Mouse (Mus musculus) embryonic facial prominence, embryonic 11.5 days (tissue): ENCODE measurements around the gene Tmem91. TPM values are rescaled to one million over a fixed set of nuclear protein-coding genes. Genes with fewer than 3 reads are reported as not detected.

Experiments
- ATAC-seq: fragments of 200-750 bp; cut with Nextera tagmentation; replicated peaks from 2 replicates; pipeline ENCODE4 v1.8.0; 2017; ENCODE audit warnings: low read depth; ENCODE audit not compliant: insufficient number of reproducible peaks, low FRiP score, low TSS enrichment
- DNase-seq: peaks from one replicate; pipeline ENCODE4 v3.0.0-alpha.2; 2015; ENCODE audit warnings: low spot score
- H3K27ac ChIP-seq: fragments of 300-500 bp; sonication (generic); replicated peaks from 2 replicates; pipeline ENCODE4 v1.5.1; 2014; ENCODE audit warnings: mild to moderate bottlenecking, low read depth, low read length, control low read depth
- H3K27me3 ChIP-seq: fragments of 300-500 bp; sonication (generic); 2 replicates; pipeline ENCODE4 v1.6.1; 2014; ENCODE audit warnings: mild to moderate bottlenecking, low read length, moderate library complexity, mixed read lengths; ENCODE audit not compliant: control insufficient read depth, insufficient read depth
- H3K36me3 ChIP-seq: fragments of 300-500 bp; sonication (generic); replicated peaks from 2 replicates; pipeline ENCODE4 v1.6.1; 2014; ENCODE audit warnings: low read depth, mild to moderate bottlenecking, low read length, moderate library complexity, mixed read lengths; ENCODE audit not compliant: control insufficient read depth, insufficient read depth
- H3K4me1 ChIP-seq: fragments of 300-500 bp; sonication (generic); 2 replicates; pipeline ENCODE4 v1.6.1; 2014; ENCODE audit warnings: low read length, mixed read lengths; ENCODE audit not compliant: control insufficient read depth, insufficient read depth
- H3K4me2 ChIP-seq: fragments of 300-500 bp; sonication (generic); 2 replicates; pipeline ENCODE4 v1.6.1; 2014; ENCODE audit warnings: low read depth, mild to moderate bottlenecking, control low read depth, low read length, moderate library complexity
- H3K4me3 ChIP-seq: fragments of 300-500 bp; sonication (generic); 2 replicates; pipeline ENCODE4 v1.5.1; 2014; ENCODE audit warnings: low read depth, low read length, control low read depth
- H3K9ac ChIP-seq: fragments of 300-500 bp; sonication (generic); replicated peaks from 2 replicates; pipeline ENCODE4 v1.6.1; 2014; ENCODE audit warnings: mild to moderate bottlenecking, control low read depth, low read length
- H3K9me3 ChIP-seq: fragments of 300-500 bp; sonication (generic); replicated peaks from 2 replicates; pipeline ENCODE4 v1.6.1; 2016; ENCODE audit warnings: mild to moderate bottlenecking, low read length, inconsistent platforms, mixed read lengths; ENCODE audit not compliant: control insufficient read depth
- WGBS: fragments of 180-500 bp; shearing (Covaris S2); extraction: QIAGEN DNeasy Blood & Tissue Kit; methylation state at CpG from one replicate; pipeline ENCODE4 v1.1.7; 2014; 5-methylcytosine and 5-hydroxymethylcytosine counted together
- polyA plus RNA-seq: library from polyadenylated mRNA; unstranded; fragments of >200 nt; fragmentation: Nextera tagmentation; extraction: Ambion mirVana; gene quantifications from 2 replicates; pipeline ENCODE4 v1.2.1, GENCODE M21; 2014

Tmem91 gene
- polyA plus RNA-seq, 1 experiment from 2014 or later, result 0.70 TPM

GRCm38 (mm10) chr7:25706578-25707170 lies 31.7 kb upstream of the Tmem91 start:
- no peak for ATAC-seq
- WGBS, result 53% methylated on average over 7 of the region's 7 CpGs
- Histone ChIP-seq H3K4me3 (no peak overlapping the region), H3K9ac (0 out of 2 replicates have a peak overlapping the region, but pooled peaks have one; percentile 6), H3K27me3 (peaks cover 7% of the 10 kb centered on the region; the same call in 1 of the 2 replicates), H3K9me3 (no peaks in the 10 kb centered on the region; the same call in 1 of the 2 replicates), H3K27ac (no peak overlapping the region), H3K36me3 (no peaks in the 10 kb centered on the region), H3K4me1 (peaks cover 15% of the 10 kb centered on the region), H3K4me2 (no peak overlapping the region)
- DNase-seq, result no peak

- no peaks in the 10 kb centered on the region for H3K36me3 ChIP-seq
- H3K9me3 ChIP-seq, result no peaks in the 10 kb centered on the region; the same call in none of the 2 replicates
- H3K9ac ChIP-seq, result no peak overlapping the region
- no peak overlapping the region for H3K27ac ChIP-seq
- WGBS, result 69% methylated on average over 6 of the region's 6 CpGs
- DNase-seq (no peak), ATAC-seq (no peak)
- no peak overlapping the region for H3K4me3 ChIP-seq
- H3K4me2 ChIP-seq, result no peak overlapping the region
- H3K27me3 ChIP-seq, result peaks cover 7% of the 10 kb centered on the region; the same call in 1 of the 2 replicates
- H3K4me1 ChIP-seq, result peaks cover 14% of the 10 kb centered on the region
Observed at GRCm38 (mm10) chr7:25705801-25706251, 30.9 kb upstream of the Tmem91 start.

GRCm38 (mm10) chr7:25704716-25705364 lies 29.9 kb upstream of the Tmem91 start:
- Histone ChIP-seq H3K4me3 (peak overlapping the region; percentile 23), H3K4me2 (peak overlapping the region; percentile 47), H3K27ac (no peak overlapping the region), H3K36me3 (no peaks in the 10 kb centered on the region), H3K9me3 (no peaks in the 10 kb centered on the region; the same call in none of the 2 replicates), H3K4me1 (peaks cover 7% of the 10 kb centered on the region), H3K27me3 (peaks cover 7% of the 10 kb centered on the region; the same call in 1 of the 2 replicates), H3K9ac (no peak overlapping the region)
- DNase-seq (no peak), ATAC-seq (no peak)
- 4% methylated on average over 32 of the region's 37 CpGs for WGBS

- Histone ChIP-seq H3K9ac (no peak overlapping the region), H3K27me3 (peaks cover 7% of the 10 kb centered on the region; the same call in 1 of the 2 replicates), H3K9me3 (no peaks in the 10 kb centered on the region; the same call in none of the 2 replicates), H3K4me1 (peaks cover 7% of the 10 kb centered on the region), H3K4me2 (no peak overlapping the region), H3K27ac (no peak overlapping the region), H3K4me3 (no peak overlapping the region), H3K36me3 (no peaks in the 10 kb centered on the region)
- WGBS, result 25% methylated on average over 10 of the region's 10 CpGs
- ATAC-seq, result 0 out of 2 replicates have a peak, but pooled peaks have one; percentile 32
- no peak for DNase-seq
Observed at GRCm38 (mm10) chr7:25703793-25704494, 29.0 kb upstream of the Tmem91 start.

- Histone ChIP-seq H3K4me1 (peaks cover 4% of the 10 kb centered on the region; the same call in 1 of the 2 replicates), H3K27me3 (peaks cover 7% of the 10 kb centered on the region; the same call in 1 of the 2 replicates), H3K36me3 (no peaks in the 10 kb centered on the region), H3K4me3 (no peak overlapping the region), H3K9me3 (no peaks in the 10 kb centered on the region; the same call in none of the 2 replicates), H3K27ac (no peak overlapping the region), H3K9ac (no peak overlapping the region), H3K4me2 (no peak overlapping the region)
- WGBS, result 95% methylated on average over 2 of the region's 2 CpGs
- DNase-seq, result no peak
- no peak for ATAC-seq
Observed at GRCm38 (mm10) chr7:25702350-25702749, 27.4 kb upstream of the Tmem91 start.

- DNase-seq, result no peak
- H3K27me3 ChIP-seq, result peaks cover 7% of the 10 kb centered on the region; the same call in 1 of the 2 replicates
- no peak overlapping the region for H3K27ac ChIP-seq
- H3K4me1 ChIP-seq, result peaks cover 4% of the 10 kb centered on the region; the same call in 1 of the 2 replicates
- no peaks in the 10 kb centered on the region; the same call in none of the 2 replicates for H3K9me3 ChIP-seq
- no peak for ATAC-seq
- H3K4me3 ChIP-seq, result no peak overlapping the region
- no peaks in the 10 kb centered on the region for H3K36me3 ChIP-seq
- 76% methylated on average over 12 of the region's 12 CpGs for WGBS
- no peak overlapping the region for H3K9ac ChIP-seq
- no peak overlapping the region for H3K4me2 ChIP-seq
Observed at GRCm38 (mm10) chr7:25700732-25701131, 25.8 kb upstream of the Tmem91 start.

- DNase-seq (no peak), ATAC-seq (no peak)
- WGBS, result 52% methylated on average over 13 of the region's 13 CpGs
- Histone ChIP-seq H3K36me3 (no peaks in the 10 kb centered on the region), H3K9ac (no peak overlapping the region), H3K27ac (no peak overlapping the region), H3K27me3 (peaks cover 7% of the 10 kb centered on the region; the same call in 1 of the 2 replicates), H3K4me2 (no peak overlapping the region), H3K9me3 (no peaks in the 10 kb centered on the region; the same call in none of the 2 replicates), H3K4me1 (peaks cover 4% of the 10 kb centered on the region; the same call in 1 of the 2 replicates), H3K4me3 (no peak overlapping the region)
Observed at GRCm38 (mm10) chr7:25699851-25700250, 24.9 kb upstream of the Tmem91 start.
